Mouse (Mus musculus): ENCODE results near the gene Rtbdn. TPM values are rescaled to one million over a fixed set of nuclear protein-coding genes. Genes with fewer than 3 reads are reported as not detected.

The Rtbdn gene
- polyA plus RNA-seq, 1 experiment from 2014 or later, result 0.62 TPM

- no peak for DNase-seq (ENCODE audit: low spot score)
Measured at GRCm38 (mm10) chr8:84970135-84970790, 23.5 kb downstream of the Rtbdn start.

GRCm38 (mm10) chr8:84970913-84971312 lies 24.1 kb downstream of the Rtbdn start:
- Histone ChIP-seq H3K4me1 (peaks cover 57% of the 10 kb centered on the region), H3K27me3 (ENCODE audit: low read depth, poor library complexity, severe bottlenecking) (no peaks in the 10 kb centered on the region), H3K27ac (replicated peaks) (peak overlapping the region; percentile 98), H3K4me3 (peak overlapping the region; percentile 91), H3K9me3 (replicated peaks) (no peaks in the 10 kb centered on the region), H3K36me3 (peaks cover 52% of the 10 kb centered on the region)
- 73% methylated on average over 5 of the region's 5 CpGs for WGBS
- DNase-seq (ENCODE audit: low spot score), result no peak

More at GRCm38 (mm10) chr8:84970135-84970790, 23.5 kb downstream of the Rtbdn start:
- 22% methylated on average over 21 of the region's 21 CpGs for WGBS
- peaks cover 51% of the 10 kb centered on the region for H3K36me3 ChIP-seq
- H3K4me1 ChIP-seq, result peaks cover 56% of the 10 kb centered on the region
- H3K27me3 ChIP-seq (ENCODE audit: low read depth, poor library complexity, severe bottlenecking), result no peaks in the 10 kb centered on the region
- H3K27ac ChIP-seq (replicated peaks), result peak overlapping the region; percentile 98
- peak overlapping the region; percentile 91 for H3K4me3 ChIP-seq
- H3K9me3 ChIP-seq (replicated peaks), result no peaks in the 10 kb centered on the region

- no peak overlapping the region for H3K4me3 ChIP-seq
- no peak overlapping the region for H3K27ac ChIP-seq (replicated peaks)
- peaks cover 48% of the 10 kb centered on the region for H3K36me3 ChIP-seq
- no peaks in the 10 kb centered on the region for H3K9me3 ChIP-seq (replicated peaks)
- no peak for DNase-seq (ENCODE audit: low spot score)
- WGBS, result 91% methylated on average over 1 of the region's 1 CpGs
- peaks cover 60% of the 10 kb centered on the region for H3K4me1 ChIP-seq
- peaks cover 15% of the 10 kb centered on the region for H3K27me3 ChIP-seq (ENCODE audit: low read depth, poor library complexity, severe bottlenecking)
Measured at GRCm38 (mm10) chr8:84973079-84973478, 26.3 kb downstream of the Rtbdn start.

GRCm38 (mm10) chr8:84973803-84974542 lies 27.2 kb downstream of the Rtbdn start:
- 70% methylated on average over 4 of the region's 4 CpGs for WGBS
- Histone ChIP-seq H3K27ac (replicated peaks) (no peak overlapping the region), H3K27me3 (ENCODE audit: low read depth, poor library complexity, severe bottlenecking) (peaks cover 24% of the 10 kb centered on the region), H3K4me3 (no peak overlapping the region), H3K9me3 (replicated peaks) (no peaks in the 10 kb centered on the region), H3K4me1 (peaks cover 60% of the 10 kb centered on the region), H3K36me3 (peaks cover 48% of the 10 kb centered on the region)
- no peak for DNase-seq (ENCODE audit: low spot score)

- Histone ChIP-seq H3K27me3 (ENCODE audit: low read depth, poor library complexity, severe bottlenecking) (peaks cover 31% of the 10 kb centered on the region), H3K9me3 (replicated peaks) (no peaks in the 10 kb centered on the region), H3K27ac (replicated peaks) (no peak overlapping the region), H3K36me3 (peaks cover 48% of the 10 kb centered on the region), H3K4me1 (peaks cover 65% of the 10 kb centered on the region), H3K4me3 (no peak overlapping the region)
- WGBS, result 82% methylated on average over 8 of the region's 8 CpGs
- DNase-seq (ENCODE audit: low spot score), result no peak
Measured at GRCm38 (mm10) chr8:84974543-84975142, 27.9 kb downstream of the Rtbdn start.

GRCm38 (mm10) chr8:84975434-84975833 lies 28.6 kb downstream of the Rtbdn start:
- Histone ChIP-seq H3K27me3 (ENCODE audit: low read depth, poor library complexity, severe bottlenecking) (peaks cover 39% of the 10 kb centered on the region), H3K36me3 (peaks cover 48% of the 10 kb centered on the region), H3K27ac (replicated peaks) (no peak overlapping the region), H3K4me1 (peaks cover 70% of the 10 kb centered on the region), H3K4me3 (peak overlapping the region; percentile 64; the same call in 1 of the 2 replicates), H3K9me3 (replicated peaks) (no peaks in the 10 kb centered on the region)
- WGBS, result 33% methylated on average over 7 of the region's 7 CpGs
- DNase-seq (ENCODE audit: low spot score), result peak; percentile 59

GRCm38 (mm10) chr8:84976031-84976762 lies 29.4 kb downstream of the Rtbdn start:
- Histone ChIP-seq H3K27ac (replicated peaks) (peak overlapping the region; percentile 76), H3K4me3 (peak overlapping the region; percentile 64), H3K4me1 (peaks cover 68% of the 10 kb centered on the region), H3K27me3 (ENCODE audit: low read depth, poor library complexity, severe bottlenecking) (peaks cover 46% of the 10 kb centered on the region), H3K36me3 (peaks cover 42% of the 10 kb centered on the region), H3K9me3 (replicated peaks) (no peaks in the 10 kb centered on the region)
- 1% methylated on average over 61 of the region's 61 CpGs for WGBS
- DNase-seq (ENCODE audit: low spot score), result peak; percentile 94

GRCm38 (mm10) chr8:84976763-84977434 lies 30.1 kb downstream of the Rtbdn start:
- H3K4me1 ChIP-seq, result peaks cover 62% of the 10 kb centered on the region
- no peak for DNase-seq (ENCODE audit: low spot score)
- peaks cover 54% of the 10 kb centered on the region for H3K27me3 ChIP-seq (ENCODE audit: low read depth, poor library complexity, severe bottlenecking)
- WGBS, result 3% methylated on average over 25 of the region's 25 CpGs
- no peaks in the 10 kb centered on the region for H3K9me3 ChIP-seq (replicated peaks)
- peak overlapping the region; percentile 76 for H3K27ac ChIP-seq (replicated peaks)
- H3K4me3 ChIP-seq, result peak overlapping the region; percentile 64
- H3K36me3 ChIP-seq, result peaks cover 35% of the 10 kb centered on the region

- H3K27ac ChIP-seq (replicated peaks), result peak overlapping the region; percentile 76
- peaks cover 61% of the 10 kb centered on the region for H3K27me3 ChIP-seq (ENCODE audit: low read depth, poor library complexity, severe bottlenecking)
Measured at GRCm38 (mm10) chr8:84977435-84978247, 30.9 kb downstream of the Rtbdn start.

GRCm38 (mm10) chr8:84978248-84978940 lies 31.6 kb downstream of the Rtbdn start, which contains the start of gene Junb:
Junb (minus strand) TSS chr8:84978718.
- Histone ChIP-seq H3K9me3 (replicated peaks) (no peaks in the 10 kb centered on the region), H3K27ac (replicated peaks) (peak within 1 kb of the TSS; percentile 76), H3K27me3 (ENCODE audit: low read depth, poor library complexity, severe bottlenecking) (peaks cover 64% of the 10 kb centered on the region), H3K4me3 (peak within 1 kb of the TSS; percentile 64), H3K4me1 (peaks cover 62% of the 10 kb centered on the region), H3K36me3 (peaks cover 20% of the 10 kb centered on the region)
- peak; percentile 84 for DNase-seq (ENCODE audit: low spot score)
- WGBS, result under 1% methylated on average over 63 of the region's 63 CpGs

More at GRCm38 (mm10) chr8:84977435-84978247, 30.9 kb downstream of the Rtbdn start:
- H3K4me1 ChIP-seq, result peaks cover 62% of the 10 kb centered on the region
- H3K36me3 ChIP-seq, result peaks cover 27% of the 10 kb centered on the region
- WGBS, result 1% methylated on average over 70 of the region's 70 CpGs
- no peaks in the 10 kb centered on the region for H3K9me3 ChIP-seq (replicated peaks)
- peak; percentile 70 for DNase-seq (ENCODE audit: low spot score)
- peak overlapping the region; percentile 64 for H3K4me3 ChIP-seq
